Mouse (Mus musculus): Measurements from ENCODE around the gene Ankrd34a.

DNA sequence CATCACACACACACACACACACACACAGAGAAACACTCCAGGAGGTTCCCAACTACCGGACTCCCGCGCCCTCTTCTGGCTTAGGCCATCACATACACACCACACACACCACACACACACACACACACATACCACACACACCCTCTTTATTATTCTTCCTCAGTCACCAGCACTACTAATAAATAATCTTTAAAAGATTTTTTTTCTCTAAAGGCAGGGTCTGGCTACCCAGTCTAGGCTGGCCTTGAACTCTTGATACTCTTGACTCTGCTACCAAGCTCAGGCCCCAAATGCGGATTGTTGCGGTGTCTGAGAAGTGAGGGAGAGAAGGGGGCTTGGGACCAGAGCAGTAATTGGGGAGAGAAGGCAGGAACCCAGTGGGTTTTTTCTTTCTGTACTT, 1.6 kb upstream of the Ankrd34a start:
- TF ChIP-seq CTCF (IDR thresholded peaks at IDR 0.05; ENCODE audit: control insufficient read depth, insufficient read depth, insufficient read length) = no peak
- TF ChIP-seq MAX (IDR thresholded peaks at IDR 0.05) = no peak
- no peak for TF ChIP-seq USF1 (IDR thresholded peaks at IDR 0.05; ENCODE audit: low read depth)
- TF ChIP-seq MYOD1 (IDR thresholded peaks at IDR 0.05; ENCODE audit: control insufficient read depth, insufficient read length, low read depth) = no peak

All from C2C12 (cell line).